10 mouse cellular contexts compared by ENCODE assay signal in the genomic region with DNA sequence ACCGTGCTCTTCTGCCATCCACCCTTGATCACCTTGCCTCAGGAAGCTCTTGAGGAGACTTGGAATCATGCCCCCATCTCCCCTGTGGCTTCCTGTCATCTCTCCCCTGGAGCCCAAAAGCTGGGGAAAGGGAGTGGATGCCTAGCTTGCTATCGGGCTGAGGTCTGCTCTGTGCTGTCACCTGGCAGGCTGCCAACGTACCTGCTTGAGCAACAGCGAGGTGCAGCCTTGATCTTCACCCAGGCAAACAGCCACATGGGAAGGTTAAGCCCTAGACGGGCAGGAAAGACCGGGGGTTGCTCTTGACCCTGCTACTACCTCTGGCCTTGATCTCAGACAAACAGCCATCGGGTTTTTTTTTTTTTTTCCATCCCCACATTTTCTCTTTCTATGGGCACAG.
DNase-seq lines count a peak whose midpoint lies in the region; ATAC-seq lines count a peak whose summit lies in the region.
"Had no signal": no experiment of that assay in that cellular context is flagged by ENCODE, and none has a peak within 500 bp of the region (broad histone marks: within the 10 kb centered on the region; RNA-seq: fewer than 3 reads in every experiment).

No protein-coding gene starts in this region.

- no peak overlapping the region for H3K4me2 ChIP-seq in forebrain, embryonic 12.5 days
- H3K4me2 ChIP-seq: heart, embryonic 13.5 days had no signal

- no peaks in the 10 kb centered on the region for H3K27me3 ChIP-seq in megakaryocyte, embryonic 14.5 days (replicated peaks)
- peaks cover 35% of the 10 kb centered on the region for H3K27me3 ChIP-seq in embryonic facial prominence, embryonic 10.5 days (replicated peaks; ENCODE audit: low read depth, poor library complexity, severe bottlenecking)
- H3K27me3 ChIP-seq in limb, embryonic 10.5 days (ENCODE audit: low read depth, poor library complexity, severe bottlenecking): peaks cover 10% of the 10 kb centered on the region; the same call in 1 of the 2 replicates
- H3K27me3 ChIP-seq in forebrain, embryonic 12.5 days: peaks cover 13% of the 10 kb centered on the region; the same call in 1 of the 2 replicates

- H3K27ac ChIP-seq in embryonic facial prominence, embryonic 10.5 days (replicated peaks): peak overlapping the region; percentile 35; the same call in 1 of the 2 replicates
- peak overlapping the region; percentile 27 for H3K27ac ChIP-seq in limb, embryonic 10.5 days
- H3K27ac ChIP-seq in forebrain, embryonic 12.5 days: no peak overlapping the region
- H3K27ac ChIP-seq: heart, embryonic 13.5 days; left cerebral cortex, adult 2 months had no signal

- peak overlapping the region; percentile 69 for H3K4me3 ChIP-seq in megakaryocyte, embryonic 14.5 days (replicated peaks)
- H3K4me3 ChIP-seq in embryonic facial prominence, embryonic 10.5 days: no peak overlapping the region
- H3K4me3 ChIP-seq in limb, embryonic 10.5 days: no peak overlapping the region
- H3K4me3 ChIP-seq in forebrain, embryonic 12.5 days (replicated peaks): no peak overlapping the region
- H3K4me3 ChIP-seq: erythroblast, embryonic 14.5 days; heart, embryonic 13.5 days; left cerebral cortex, adult 2 months had no signal

- intact Hi-C loops in heart, postnatal 25 days (cut with DNase I): no loop called here

- H3K9me3 ChIP-seq in megakaryocyte, embryonic 14.5 days: no peaks in the 10 kb centered on the region
- H3K9me3 ChIP-seq in embryonic facial prominence, embryonic 10.5 days: no peaks in the 10 kb centered on the region
- no peaks in the 10 kb centered on the region for H3K9me3 ChIP-seq in limb, embryonic 10.5 days (replicated peaks)
- no peaks in the 10 kb centered on the region for H3K9me3 ChIP-seq in forebrain, embryonic 12.5 days
- H3K9me3 ChIP-seq: heart, embryonic 13.5 days had no signal

- no peak for ATAC-seq in megakaryocyte, adult 5-6 weeks (ENCODE audit: poor library complexity, severe bottlenecking)
- ATAC-seq in forebrain, embryonic 12.5 days (ENCODE audit: low FRiP score): no peak

- DNase-seq in embryonic facial prominence, embryonic 10.5 days (ENCODE audit: low spot score): no peak
- no peak for DNase-seq in limb, embryonic 10.5 days (ENCODE audit: low spot score)
- peak; percentile 65 to 77 for DNase-seq in urinary bladder, adult 18-20 months (ENCODE audit: low spot score in 2 of 2)
- no peak for DNase-seq in heart, postnatal 25 days (ENCODE audit: low spot score)

- H3K4me1 ChIP-seq in megakaryocyte, embryonic 14.5 days: peaks cover 98% of the 10 kb centered on the region
- peaks cover 36% of the 10 kb centered on the region for H3K4me1 ChIP-seq in embryonic facial prominence, embryonic 10.5 days
- H3K4me1 ChIP-seq in limb, embryonic 10.5 days: peaks cover 31% of the 10 kb centered on the region
- H3K4me1 ChIP-seq in forebrain, embryonic 12.5 days: peaks cover 5% of the 10 kb centered on the region

- 67% methylated on average over 7 of the region's 7 CpGs for WGBS in embryonic facial prominence, embryonic 10.5 days
- 72% methylated on average over 7 of the region's 7 CpGs for WGBS in limb, embryonic 10.5 days
- WGBS in forebrain, embryonic 12.5 days: 70% methylated on average over 7 of the region's 7 CpGs

- no peak overlapping the region for H3K9ac ChIP-seq in forebrain, embryonic 12.5 days
- H3K9ac ChIP-seq: heart, embryonic 13.5 days had no signal

- peaks cover 82% of the 10 kb centered on the region for H3K36me3 ChIP-seq in megakaryocyte, embryonic 14.5 days (replicated peaks; ENCODE audit: low read length)
- H3K36me3 ChIP-seq in embryonic facial prominence, embryonic 10.5 days (replicated peaks): no peaks in the 10 kb centered on the region
- H3K36me3 ChIP-seq in limb, embryonic 10.5 days: no peaks in the 10 kb centered on the region
- no peaks in the 10 kb centered on the region for H3K36me3 ChIP-seq in forebrain, embryonic 12.5 days (replicated peaks)
- H3K36me3 ChIP-seq: heart, embryonic 13.5 days had no signal

Comparison
In these comparisons a context has a peak if more than half of its experiments do, and no peak if none do; other contexts are left out.
1. DNase-seq: peak in urinary bladder, adult 18-20 months (2 of 2); none in embryonic facial prominence, embryonic 10.5 days (single experiment), limb, embryonic 10.5 days (single experiment) and heart, postnatal 25 days (single experiment).